Mouse (Mus musculus) embryonic facial prominence, embryonic 15.5 days (tissue): ENCODE measurements around the gene Myo15b. TPM values are rescaled to one million over a fixed set of nuclear protein-coding genes. Genes with fewer than 3 reads are reported as not detected.
A peak's percentile ranks its signal among the peaks of the same experiment; 100 is the strongest.

Source experiments
- ATAC-seq: fragments of 200-750 bp; cut with Nextera tagmentation; 2 replicates; pipeline ENCODE4 v1.8.0; 2017; ENCODE audit warnings: low read depth, moderate TSS enrichment; ENCODE audit not compliant: insufficient number of reproducible peaks, low FRiP score, low TSS enrichment
- H3K27ac ChIP-seq: fragments of 300-500 bp; sonication (generic); replicated peaks from 2 replicates; pipeline ENCODE4 v1.5.1; 2015; ENCODE audit warnings: mild to moderate bottlenecking, inconsistent platforms
- H3K27me3 ChIP-seq: fragments of 300-500 bp; sonication (generic); 2 replicates; pipeline ENCODE4 v1.6.1; 2015; ENCODE audit warnings: inconsistent platforms
- H3K36me3 ChIP-seq: fragments of 300-500 bp; sonication (generic); 2 replicates; pipeline ENCODE4 v1.6.1; 2015; ENCODE audit warnings: mild to moderate bottlenecking, inconsistent platforms
- H3K4me1 ChIP-seq: fragments of 300-500 bp; sonication (generic); 2 replicates; pipeline ENCODE4 v1.6.1; 2015; ENCODE audit warnings: inconsistent platforms
- H3K4me2 ChIP-seq: fragments of 300-500 bp; sonication (generic); replicated peaks from 2 replicates; pipeline ENCODE4 v1.6.1; 2015; ENCODE audit warnings: mild to moderate bottlenecking, inconsistent platforms
- H3K4me3 ChIP-seq: fragments of 300-500 bp; sonication (generic); replicated peaks from 2 replicates; pipeline ENCODE4 v1.5.1; 2015; ENCODE audit warnings: mild to moderate bottlenecking, inconsistent platforms
- H3K9ac ChIP-seq: fragments of 300-500 bp; sonication (generic); 2 replicates; pipeline ENCODE4 v1.6.1; 2015; ENCODE audit warnings: inconsistent platforms
- H3K9me3 ChIP-seq: fragments of 300-500 bp; sonication (generic); replicated peaks from 2 replicates; pipeline ENCODE4 v1.6.1; 2016; ENCODE audit warnings: inconsistent platforms
- WGBS: fragments of 180-500 bp; shearing (Covaris S2); methylation state at CpG from one replicate; pipeline ENCODE4 v1.1.7; 2015; 5-methylcytosine and 5-hydroxymethylcytosine counted together
- polyA plus RNA-seq: library from polyadenylated mRNA; unstranded; fragments of >200 nt; fragmentation: Nextera tagmentation; extraction: Ambion mirVana; gene quantifications from 2 replicates; pipeline ENCODE4 v1.2.1, GENCODE M21; 2015

The Myo15b gene
- polyA plus RNA-seq, 1 experiment from 2014 or later: 0.57 TPM

DNA sequence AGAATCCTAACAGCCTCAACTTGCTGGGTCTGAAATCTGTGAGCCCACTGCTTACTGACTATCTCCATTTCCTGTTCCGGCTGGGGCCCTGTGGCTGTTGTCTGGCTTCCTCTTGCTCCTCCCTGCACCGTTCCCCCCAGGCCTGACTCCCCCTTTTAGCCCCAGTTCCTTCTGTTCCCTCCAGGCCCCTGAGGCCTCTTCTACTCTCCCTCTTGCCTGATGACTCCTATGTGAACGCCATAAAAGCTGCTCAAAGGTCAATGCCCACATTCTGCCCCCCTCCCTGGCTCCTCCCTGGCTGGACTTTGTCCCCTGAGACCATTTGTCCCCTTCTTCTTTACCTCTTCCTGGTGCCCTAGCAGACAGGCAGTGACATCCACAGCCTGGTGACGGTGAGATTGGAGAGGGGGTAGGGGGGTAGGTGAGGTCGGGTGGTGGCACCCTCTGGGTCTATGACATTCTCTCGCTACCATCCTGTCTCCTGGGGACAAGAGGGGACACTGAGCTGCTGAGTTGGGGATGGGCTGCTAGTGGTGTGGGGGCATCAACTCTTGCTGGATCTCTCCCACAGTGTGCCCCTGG lies 19.1 kb downstream of the Myo15b start:
- Histone ChIP-seq H3K4me3 (no peak overlapping the region), H3K4me2 (no peak overlapping the region), H3K36me3 (no peaks in the 10 kb centered on the region), H3K9ac (no peak overlapping the region), H3K9me3 (no peaks in the 10 kb centered on the region), H3K4me1 (no peaks in the 10 kb centered on the region), H3K27ac (no peak overlapping the region), H3K27me3 (no peaks in the 10 kb centered on the region)
- ATAC-seq: no peak
- WGBS: 61% methylated on average over 6 of the region's 6 CpGs

- no peaks in the 10 kb centered on the region for H3K4me1 ChIP-seq
- 81% methylated on average over 8 of the region's 8 CpGs for WGBS
- no peak for ATAC-seq
- H3K9me3 ChIP-seq: no peaks in the 10 kb centered on the region
- H3K4me2 ChIP-seq: no peak overlapping the region
- no peak overlapping the region for H3K9ac ChIP-seq
- H3K36me3 ChIP-seq: no peaks in the 10 kb centered on the region
- peaks cover 5% of the 10 kb centered on the region for H3K27me3 ChIP-seq
- no peak overlapping the region for H3K4me3 ChIP-seq
- no peak overlapping the region for H3K27ac ChIP-seq
These were observed 19.9 kb downstream of the Myo15b start for GRCm38 (mm10) chr11:115878071-115878470.

DNA sequence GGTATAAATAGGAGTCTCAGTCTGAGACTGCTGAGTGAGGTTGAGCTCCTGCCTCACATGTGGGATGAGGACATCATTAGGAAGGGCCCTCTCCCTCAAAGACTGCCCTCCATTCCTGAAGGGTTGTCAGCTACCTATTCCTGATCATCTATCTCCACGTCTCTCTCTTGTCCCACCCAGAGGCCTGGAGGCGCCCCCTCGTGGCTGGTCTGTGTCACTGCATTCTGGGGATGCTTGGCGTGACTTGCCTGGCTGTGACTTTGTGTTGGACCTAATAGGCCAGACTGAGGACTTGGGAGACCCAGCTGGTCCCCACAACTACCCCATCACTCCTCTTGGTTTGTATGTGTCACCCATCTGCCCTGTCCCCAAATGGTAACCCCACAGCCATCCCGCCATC lies 22.8 kb downstream of the Myo15b start:
- H3K27ac ChIP-seq: no peak overlapping the region
- H3K4me2 ChIP-seq: no peak overlapping the region
- H3K9me3 ChIP-seq: no peaks in the 10 kb centered on the region
- H3K27me3 ChIP-seq: peaks cover 17% of the 10 kb centered on the region
- 19% methylated on average over 5 of the region's 5 CpGs for WGBS
- H3K36me3 ChIP-seq: no peaks in the 10 kb centered on the region
- no peaks in the 10 kb centered on the region for H3K4me1 ChIP-seq
- no peak overlapping the region for H3K4me3 ChIP-seq
- no peak overlapping the region for H3K9ac ChIP-seq
- no peak for ATAC-seq

- no peaks in the 10 kb centered on the region for H3K9me3 ChIP-seq
- no peaks in the 10 kb centered on the region for H3K4me1 ChIP-seq
- ATAC-seq: no peak
- H3K27ac ChIP-seq: no peak overlapping the region
- H3K27me3 ChIP-seq: peaks cover 17% of the 10 kb centered on the region
- no peak overlapping the region for H3K4me3 ChIP-seq
- H3K36me3 ChIP-seq: no peaks in the 10 kb centered on the region
- H3K9ac ChIP-seq: no peak overlapping the region
- 0 out of 2 replicates have a peak overlapping the region, but pooled peaks have one; percentile 1 for H3K4me2 ChIP-seq
- WGBS: 30% methylated on average over 16 of the region's 17 CpGs
These were observed 25.0 kb downstream of the Myo15b start for GRCm38 (mm10) chr11:115883251-115883650.

GRCm38 (mm10) chr11:115884361-115884760 lies 26.2 kb downstream of the Myo15b start:
- Histone ChIP-seq H3K9ac (no peak overlapping the region), H3K36me3 (no peaks in the 10 kb centered on the region), H3K27ac (no peak overlapping the region), H3K4me1 (peaks cover 5% of the 10 kb centered on the region; the same call in 1 of the 2 replicates), H3K4me3 (no peak overlapping the region), H3K9me3 (no peaks in the 10 kb centered on the region), H3K4me2 (no peak overlapping the region), H3K27me3 (peaks cover 17% of the 10 kb centered on the region)
- 86% methylated on average over 3 of the region's 3 CpGs for WGBS
- no peak for ATAC-seq

DNA sequence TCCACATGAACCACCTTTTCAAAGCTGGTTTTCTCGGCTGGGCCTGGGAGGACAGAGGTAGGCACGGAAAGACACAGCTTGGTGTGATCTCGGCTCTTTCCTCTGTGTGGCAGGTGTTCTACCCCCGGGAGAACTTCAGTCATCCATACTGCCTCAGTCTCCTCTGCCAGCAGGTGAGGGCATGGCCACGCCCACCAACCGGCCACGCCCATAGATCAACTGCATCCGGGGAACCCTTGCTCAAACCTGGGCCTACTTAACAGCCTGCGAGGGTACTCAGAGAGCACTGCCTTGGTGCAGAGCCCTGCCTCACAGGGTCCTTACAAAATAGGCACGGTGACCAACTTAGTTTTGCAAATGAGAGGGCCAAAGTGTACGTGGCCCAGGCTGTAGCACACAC lies 27.1 kb downstream of the Myo15b start:
- no peak overlapping the region for H3K4me3 ChIP-seq
- no peak; the same call in 1 of the 2 replicates for ATAC-seq
- H3K4me1 ChIP-seq: peaks cover 5% of the 10 kb centered on the region; the same call in 1 of the 2 replicates
- H3K27me3 ChIP-seq: peaks cover 17% of the 10 kb centered on the region
- H3K9ac ChIP-seq: no peak overlapping the region
- H3K36me3 ChIP-seq: no peaks in the 10 kb centered on the region
- WGBS: 76% methylated on average over 11 of the region's 11 CpGs
- no peak overlapping the region for H3K27ac ChIP-seq
- H3K9me3 ChIP-seq: no peaks in the 10 kb centered on the region
- no peak overlapping the region for H3K4me2 ChIP-seq

- 86% methylated on average over 11 of the region's 11 CpGs for WGBS
- no peak overlapping the region for H3K27ac ChIP-seq
- no peak overlapping the region for H3K9ac ChIP-seq
- no peak overlapping the region for H3K4me3 ChIP-seq
- no peak for ATAC-seq
- no peaks in the 10 kb centered on the region for H3K9me3 ChIP-seq
- H3K4me2 ChIP-seq: no peak overlapping the region
- H3K36me3 ChIP-seq: no peaks in the 10 kb centered on the region
- peaks cover 5% of the 10 kb centered on the region; the same call in 1 of the 2 replicates for H3K4me1 ChIP-seq
- peaks cover 17% of the 10 kb centered on the region for H3K27me3 ChIP-seq
These were observed 28.2 kb downstream of the Myo15b start for GRCm38 (mm10) chr11:115886446-115886845.

- H3K4me3 ChIP-seq: no peak overlapping the region
- H3K4me2 ChIP-seq: no peak overlapping the region
- peaks cover 3% of the 10 kb centered on the region; the same call in 1 of the 2 replicates for H3K36me3 ChIP-seq
- no peak overlapping the region for H3K27ac ChIP-seq
- H3K27me3 ChIP-seq: peaks cover 12% of the 10 kb centered on the region; the same call in 1 of the 2 replicates
- no peak for ATAC-seq
- H3K4me1 ChIP-seq: peaks cover 5% of the 10 kb centered on the region; the same call in 1 of the 2 replicates
- WGBS: 90% methylated on average over 5 of the region's 5 CpGs
- no peak overlapping the region for H3K9ac ChIP-seq
- no peaks in the 10 kb centered on the region for H3K9me3 ChIP-seq
These were observed 29.8 kb downstream of the Myo15b start for GRCm38 (mm10) chr11:115888020-115888419.

DNA sequence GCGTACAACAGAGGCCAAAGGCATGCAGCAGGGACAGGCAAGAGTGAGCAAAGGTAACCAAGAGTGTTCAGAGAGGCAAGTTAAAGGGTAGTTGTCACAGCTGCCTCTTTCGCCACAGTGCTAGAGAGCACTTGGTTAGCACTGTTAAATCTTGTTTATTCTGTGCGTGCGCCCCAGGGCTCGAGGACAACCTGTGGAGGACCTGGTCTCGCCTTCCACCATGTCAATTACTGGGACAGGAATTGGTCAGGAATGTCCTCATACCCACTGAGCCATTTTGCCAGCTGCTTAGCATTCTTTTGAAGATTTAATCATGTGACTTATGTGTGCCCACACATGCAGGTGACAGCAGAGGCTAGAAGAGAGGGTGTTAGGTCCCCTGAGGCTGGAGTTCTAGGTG lies 31.0 kb downstream of the Myo15b start:
- no peak for ATAC-seq
- 77% methylated on average over 6 of the region's 6 CpGs for WGBS

DNA sequence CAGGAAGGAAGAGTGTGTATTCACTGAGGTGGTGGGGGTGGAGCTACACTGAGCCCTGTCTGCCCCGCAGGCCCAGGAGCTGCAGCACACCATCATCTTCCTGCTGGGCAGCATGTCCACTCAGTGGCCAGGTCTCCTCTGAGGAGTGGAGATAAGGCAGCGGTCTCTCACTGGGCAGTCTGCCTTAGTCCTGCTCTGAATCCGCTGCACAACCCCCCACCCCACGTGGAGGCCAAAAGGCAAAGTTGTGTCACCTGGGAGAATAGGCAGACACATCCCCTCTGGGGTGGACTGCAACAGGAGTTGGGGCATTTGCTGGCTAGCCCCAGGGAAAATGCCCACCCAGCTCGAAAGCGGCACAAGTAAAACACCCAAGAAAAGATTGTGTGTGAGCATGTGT lies 34.0 kb downstream of the Myo15b start:
- no peak overlapping the region for H3K9ac ChIP-seq
- H3K4me2 ChIP-seq: no peak overlapping the region
- no peak overlapping the region for H3K27ac ChIP-seq
- no peaks in the 10 kb centered on the region for H3K9me3 ChIP-seq
- WGBS: 63% methylated on average over 6 of the region's 6 CpGs
- H3K27me3 ChIP-seq: no peaks in the 10 kb centered on the region
- H3K36me3 ChIP-seq: peaks cover 36% of the 10 kb centered on the region
- no peak for ATAC-seq
- no peak overlapping the region for H3K4me3 ChIP-seq
- peaks cover 5% of the 10 kb centered on the region; the same call in 1 of the 2 replicates for H3K4me1 ChIP-seq

More for the DNA sequence above, 31.0 kb downstream of the Myo15b start:
- 0 out of 2 replicates have a peak, but pooled peaks cover 2% of the 10 kb centered on the region for H3K27me3 ChIP-seq
- H3K36me3 ChIP-seq: peaks cover 14% of the 10 kb centered on the region
- H3K4me2 ChIP-seq: no peak overlapping the region
- no peaks in the 10 kb centered on the region for H3K9me3 ChIP-seq
- H3K4me3 ChIP-seq: no peak overlapping the region
- H3K4me1 ChIP-seq: peaks cover 5% of the 10 kb centered on the region; the same call in 1 of the 2 replicates
- H3K27ac ChIP-seq: no peak overlapping the region
- no peak overlapping the region for H3K9ac ChIP-seq

- Histone ChIP-seq H3K27ac (no peak overlapping the region), H3K27me3 (no peaks in the 10 kb centered on the region), H3K36me3 (peaks cover 36% of the 10 kb centered on the region), H3K9ac (no peak overlapping the region), H3K4me1 (peaks cover 5% of the 10 kb centered on the region; the same call in 1 of the 2 replicates), H3K9me3 (no peaks in the 10 kb centered on the region), H3K4me2 (no peak overlapping the region), H3K4me3 (no peak overlapping the region)
- 86% methylated on average over 9 of the region's 9 CpGs for WGBS
- ATAC-seq: no peak
These were observed 34.9 kb downstream of the Myo15b start for GRCm38 (mm10) chr11:115893071-115893470.
